Mouse (Mus musculus): ENCODE data around the gene Ggnbp2. TPM values are rescaled to one million over a fixed set of nuclear protein-coding genes. Genes with fewer than 3 reads are reported as not detected.
A peak's percentile ranks its signal among the peaks of the same experiment; 100 is the strongest.
"Not testable (repeated sequence)": the region's sequence is repeated elsewhere in the genome, so short reads cannot be mapped to it uniquely, and the experiment has no call there.

The Ggnbp2 gene
- polyA plus RNA-seq, 2 experiments from 2014 or later: 85.3 to 138 TPM

- ATAC-seq: no peak
These were observed 8.6 kb upstream of the Ggnbp2 start for GRCm38 (mm10) chr11:84879007-84879771.

- not testable (repeated sequence) for ATAC-seq
These were observed 5.4 kb upstream of the Ggnbp2 start for GRCm38 (mm10) chr11:84876020-84876419.

GRCm38 (mm10) chr11:84873042-84873833 is 2.6 kb upstream of the Ggnbp2 start:
- no peak for ATAC-seq

- no peak for ATAC-seq
These were observed 992 bp upstream of the Ggnbp2 start for GRCm38 (mm10) chr11:84871548-84872069.

- no peak for ATAC-seq
These were observed 429 bp upstream of the Ggnbp2 start for GRCm38 (mm10) chr11:84871046-84871445.

GRCm38 (mm10) chr11:84869537-84870232 is 932 bp downstream of the Ggnbp2 start:
- peak; percentile 73 for ATAC-seq

- ATAC-seq: no peak
These were observed 1.8 kb downstream of the Ggnbp2 start for GRCm38 (mm10) chr11:84868786-84869259.

GRCm38 (mm10) chr11:84867586-84867985 is 3.0 kb downstream of the Ggnbp2 start:
- ATAC-seq: no peak

- ATAC-seq: no peak
These were observed 5.3 kb downstream of the Ggnbp2 start for GRCm38 (mm10) chr11:84865268-84865667.

GRCm38 (mm10) chr11:84855285-84855684 is 15.3 kb downstream of the Ggnbp2 start:
- no peak for ATAC-seq

- ATAC-seq: no peak
These were observed 23.0 kb downstream of the Ggnbp2 start for GRCm38 (mm10) chr11:84847475-84848090.

- ATAC-seq: no peak
These were observed 23.7 kb downstream of the Ggnbp2 start for GRCm38 (mm10) chr11:84846741-84847474.

- ATAC-seq: no peak
These were observed 31.3 kb downstream of the Ggnbp2 start for GRCm38 (mm10) chr11:84839330-84839729.

- ATAC-seq: peak; percentile 15
These were observed 41.1 kb downstream of the Ggnbp2 start for GRCm38 (mm10) chr11:84829495-84829894.

GRCm38 (mm10) chr11:84828516-84829399 is 41.9 kb downstream of the Ggnbp2 start, which contains the start of gene Dhrs11:
Gene Dhrs11, minus strand, starts transcription at chr11:84828994.
- ATAC-seq: peak; percentile 93

- ATAC-seq: no peak
These were observed 42.6 kb downstream of the Ggnbp2 start for GRCm38 (mm10) chr11:84827901-84828503.

GRCm38 (mm10) chr11:84827492-84827891 is 43.1 kb downstream of the Ggnbp2 start:
- no peak for ATAC-seq

GRCm38 (mm10) chr11:84826185-84826584 is 44.4 kb downstream of the Ggnbp2 start:
- ATAC-seq: no peak

- ATAC-seq: no peak
These were observed 45.3 kb downstream of the Ggnbp2 start for GRCm38 (mm10) chr11:84825261-84825807.

- ATAC-seq: no peak
These were observed 47.1 kb downstream of the Ggnbp2 start for GRCm38 (mm10) chr11:84823484-84823897.

Data from CD4-positive, CD25-positive, alpha-beta regulatory T cell, adult 4 months (primary cell).